Mouse (Mus musculus) lung, adult 2 months (tissue): ENCODE data around the gene Srpx2.

Source experiments
- CTCF ChIP-seq: fragments of 200-500 bp; IDR thresholded peaks from 2 replicates; pipeline ENCODE4 v1.5.1; 2011; ENCODE audit warnings: mild to moderate bottlenecking, low read length, control low read depth; ENCODE audit not compliant: insufficient read depth
- POLR2A ChIP-seq: fragments of 200-500 bp; IDR thresholded peaks from 2 replicates; pipeline ENCODE4 v1.6.1; 2011; ENCODE audit warnings: low read depth, mild to moderate bottlenecking, control low read depth, low read length, borderline replicate concordance; ENCODE audit errors: extremely low read depth

DNA sequence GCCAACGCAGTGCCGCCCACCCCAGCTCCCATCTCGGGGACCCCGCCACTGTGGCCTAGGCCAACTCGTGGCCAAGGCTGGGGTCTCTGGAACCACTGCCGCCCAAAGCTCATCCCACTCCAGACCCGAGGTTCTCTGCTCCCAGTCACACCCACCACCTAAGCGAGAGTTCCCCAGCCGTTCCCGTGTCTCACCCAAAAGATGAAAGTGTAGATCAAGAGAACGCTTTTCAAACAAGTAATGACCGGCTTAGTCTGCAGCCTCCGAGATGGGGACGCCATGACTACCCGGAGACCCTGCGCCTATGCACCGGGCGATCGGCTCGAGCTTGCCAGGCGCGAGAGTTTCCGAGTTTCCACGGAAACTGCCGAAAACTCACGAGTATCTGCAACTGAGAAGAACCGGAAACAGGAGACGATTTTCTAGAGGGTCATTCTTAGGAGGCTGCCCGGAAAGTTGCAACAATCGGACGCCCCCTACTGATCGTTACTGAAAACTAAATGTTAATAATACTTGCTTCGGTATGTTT lies 10.1 kb upstream of the Srpx2 start, which contains the start of gene Tspan6:
- TF ChIP-seq CTCF (no peak), POLR2A (no peak)
